Comparison of ENCODE assay signal across 8 mouse cellular contexts in genomic region chr12:86824860-86825583, GRCm38 (mm10). TPM values are rescaled to one million over a fixed set of nuclear protein-coding genes. Genes with fewer than 3 reads are reported as not detected.
A peak's percentile ranks its signal among the peaks of the same experiment; 100 is the strongest.
DNase-seq lines count a peak whose midpoint lies in the region; ATAC-seq and TF ChIP-seq lines count a peak whose summit lies in the region.

No protein-coding gene starts in this region.

- peak; percentile 64 for ATAC-seq in heart, embryonic 11.5 days (replicated peaks; ENCODE audit: insufficient number of reproducible peaks, low FRiP score, low TSS enrichment)
- ATAC-seq in kidney, embryonic 14.5 days (ENCODE audit: low FRiP score, low TSS enrichment) = peak; percentile 48
- peak; percentile 81 for ATAC-seq in liver, embryonic 14.5 days (ENCODE audit: insufficient read depth)
- peak; percentile 63 for ATAC-seq in stomach, embryonic 14.5 days (ENCODE audit: insufficient number of reproducible peaks, insufficient read depth, low FRiP score, low read depth)

- H3K4me1 ChIP-seq in embryonic fibroblast, embryonic 13.5 days (ENCODE audit: control insufficient read depth, insufficient read depth, low read length) = peaks cover 7% of the 10 kb centered on the region; the same call in 1 of the 2 replicates
- H3K4me1 ChIP-seq in heart, embryonic 11.5 days (ENCODE audit: control insufficient read depth, insufficient read depth, low read length) = peaks cover 51% of the 10 kb centered on the region
- peaks cover 34% of the 10 kb centered on the region for H3K4me1 ChIP-seq in kidney, embryonic 14.5 days (ENCODE audit: control insufficient read depth, insufficient read depth, low read length)
- H3K4me1 ChIP-seq in liver, embryonic 14.5 days (replicated peaks; ENCODE audit: control insufficient read depth in 2 of 2, insufficient read depth in 2 of 2, low read length in 1 of 2) = peaks cover 30 to 40% of the 10 kb centered on the region in 2 experiments
- peaks cover 27% of the 10 kb centered on the region for H3K4me1 ChIP-seq in stomach, embryonic 14.5 days (ENCODE audit: control insufficient read depth, insufficient read depth, low read length)

- H3K27ac ChIP-seq in embryonic fibroblast, embryonic 13.5 days (ENCODE audit: insufficient read depth, low read length) = peak overlapping the region; percentile 98
- H3K27ac ChIP-seq in heart, embryonic 11.5 days (ENCODE audit: low read depth, low read length) = peak overlapping the region; percentile 97
- peak overlapping the region; percentile 98 for H3K27ac ChIP-seq in kidney, embryonic 14.5 days (ENCODE audit: low read depth, low read length)
- H3K27ac ChIP-seq in liver, embryonic 14.5 days = peak overlapping the region; percentile 14
- H3K27ac ChIP-seq in stomach, embryonic 14.5 days (ENCODE audit: low read length) = peak overlapping the region; percentile 94

- peak overlapping the region; percentile 56 for H3K4me2 ChIP-seq in heart, embryonic 11.5 days
- H3K4me2 ChIP-seq in kidney, embryonic 14.5 days (replicated peaks; ENCODE audit: low read depth, low read length) = peak overlapping the region; percentile 42
- H3K4me2 ChIP-seq in liver, embryonic 14.5 days (ENCODE audit: low read depth) = peak overlapping the region; percentile 62
- H3K4me2 ChIP-seq in stomach, embryonic 14.5 days (replicated peaks; ENCODE audit: low read depth, low read length) = peak overlapping the region; percentile 38

- H3K27me3 ChIP-seq in heart, embryonic 11.5 days (ENCODE audit: control insufficient read depth, insufficient read depth, low read length) = no peaks in the 10 kb centered on the region
- H3K27me3 ChIP-seq in kidney, embryonic 14.5 days (ENCODE audit: control insufficient read depth, insufficient read depth, low read length) = no peaks in the 10 kb centered on the region
- no peaks in the 10 kb centered on the region for H3K27me3 ChIP-seq in liver, embryonic 14.5 days (ENCODE audit: control insufficient read depth, insufficient read depth, low read length)
- H3K27me3 ChIP-seq in stomach, embryonic 14.5 days (ENCODE audit: control insufficient read depth, insufficient read depth, low read length) = no peaks in the 10 kb centered on the region

- TF ChIP-seq EP300 in liver, embryonic 14.5 days (IDR thresholded peaks at IDR 0.05; ENCODE audit: low read depth) = 0 out of 2 replicates have a peak, but pooled peaks have one; percentile 7

- 9% methylated on average over 14 of the region's 14 CpGs for WGBS in heart, embryonic 11.5 days (ENCODE audit: insufficient replicate concordance)
- WGBS in kidney, embryonic 14.5 days = 6% methylated on average over 14 of the region's 14 CpGs
- 6% methylated on average over 14 of the region's 14 CpGs for WGBS in liver, embryonic 14.5 days (ENCODE audit: insufficient replicate concordance)
- WGBS in stomach, embryonic 14.5 days = 7% methylated on average over 14 of the region's 14 CpGs

- peak; percentile 62 for DNase-seq in A20 (ENCODE audit: low read depth, low spot score)
- peak; percentile 87 for DNase-seq in adrenal gland, postnatal 25 days
- peak; percentile 65 to 84 (median 69) for DNase-seq in liver, embryonic 14.5 days (ENCODE audit: low read depth in 3 of 3, low spot score in 3 of 3)
- DNase-seq in natural killer cell, adult 2 months (ENCODE audit: low spot score in 2 of 2) = peak; percentile 75 to 78

- no peak overlapping the region for H3K4me3 ChIP-seq in embryonic fibroblast, embryonic 13.5 days (ENCODE audit: insufficient read depth, low read length)
- no peak overlapping the region for H3K4me3 ChIP-seq in heart, embryonic 11.5 days (ENCODE audit: low read depth, low read length)
- H3K4me3 ChIP-seq in kidney, embryonic 14.5 days (ENCODE audit: low read length) = no peak overlapping the region
- H3K4me3 ChIP-seq in liver, embryonic 14.5 days (ENCODE audit: insufficient read depth in 1 of 2, low read depth in 2 of 2, low read length in 2 of 2) = no peak overlapping the region
- no peak overlapping the region for H3K4me3 ChIP-seq in stomach, embryonic 14.5 days (ENCODE audit: low read depth, low read length)

- no peaks in the 10 kb centered on the region for H3K36me3 ChIP-seq in heart, embryonic 11.5 days (ENCODE audit: control insufficient read depth, insufficient read depth, low read length)
- H3K36me3 ChIP-seq in kidney, embryonic 14.5 days (ENCODE audit: control insufficient read depth, insufficient read depth, low read length) = no peaks in the 10 kb centered on the region
- H3K36me3 ChIP-seq in liver, embryonic 14.5 days (replicated peaks; ENCODE audit: control insufficient read depth, insufficient read depth, low read depth) = no peaks in the 10 kb centered on the region
- no peaks in the 10 kb centered on the region for H3K36me3 ChIP-seq in stomach, embryonic 14.5 days (ENCODE audit: control insufficient read depth, insufficient read depth, low read length)

- TF ChIP-seq CTCF in embryonic fibroblast, embryonic 13.5 days (IDR thresholded peaks at IDR 0.05; ENCODE audit: borderline replicate concordance, insufficient read depth, low read length) = no peak
- no peak for TF ChIP-seq CTCF in liver, embryonic 14.5 days (IDR thresholded peaks at IDR 0.05; ENCODE audit: low read depth)

- H3K9me3 ChIP-seq in heart, embryonic 11.5 days (replicated peaks; ENCODE audit: control insufficient read depth, low read length) = no peaks in the 10 kb centered on the region
- H3K9me3 ChIP-seq in kidney, embryonic 14.5 days (ENCODE audit: control insufficient read depth, low read length) = no peaks in the 10 kb centered on the region
- no peaks in the 10 kb centered on the region for H3K9me3 ChIP-seq in liver, embryonic 14.5 days (ENCODE audit: control insufficient read depth, low read length)
- H3K9me3 ChIP-seq in stomach, embryonic 14.5 days (ENCODE audit: control insufficient read depth, low read depth, low read length) = no peaks in the 10 kb centered on the region

- no peak; the same call in 1 of the 2 replicates for TF ChIP-seq POLR2A in embryonic fibroblast, embryonic 13.5 days (IDR thresholded peaks at IDR 0.05; ENCODE audit: low read depth, low read length)

- peak overlapping the region; percentile 62 for H3K9ac ChIP-seq in heart, embryonic 11.5 days (ENCODE audit: low read depth, low read length)
- H3K9ac ChIP-seq in kidney, embryonic 14.5 days (ENCODE audit: low read depth, low read length) = peak overlapping the region; percentile 31; the same call in 1 of the 2 replicates
- no peak overlapping the region for H3K9ac ChIP-seq in liver, embryonic 14.5 days (replicated peaks)
- H3K9ac ChIP-seq in stomach, embryonic 14.5 days (replicated peaks; ENCODE audit: low read depth, low read length) = no peak overlapping the region

RNA-seq across cellular contexts. Expression of gene Irf2bpl, which starts 59.6 kb away (rescaled TPM):
- 65.4 and 74.6 TPM in 2 replicates for total RNA-seq in adrenal gland, postnatal 25 days (2021)
- 36.4 and 39.1 TPM in 2 replicates for polyA plus RNA-seq in embryonic fibroblast, embryonic 13.5 days (2011; ENCODE audit: insufficient read length, low read depth, missing spikeins)
- 18.9 and 26.9 TPM in 2 replicates for polyA plus RNA-seq in heart, embryonic 11.5 days (2014; fragmentation: Nextera tagmentation; extraction: Ambion mirVana)
- 25.8 and 34.8 TPM in 2 replicates for polyA plus RNA-seq in kidney, embryonic 14.5 days (2014; fragmentation: Nextera tagmentation; extraction: Ambion mirVana)
- 1.4 and 1.5 TPM in 2 replicates for polyA plus RNA-seq in liver, embryonic 14.5 days (2012; rRNA removed)
- 1.4 and 1.5 TPM in 2 replicates for polyA plus RNA-seq in liver, embryonic 14.5 days (2014; fragmentation: Nextera tagmentation; extraction: Ambion mirVana)
- polyA plus RNA-seq in stomach, embryonic 14.5 days (2014; fragmentation: Nextera tagmentation; extraction: Ambion mirVana) = 18.2 and 21.6 TPM in 2 replicates

Comparison
In these comparisons a context has a peak if more than half of its experiments do, and no peak if none do; other contexts are left out.
1. H3K27ac ChIP-seq: peak in every context shown above with its lines; median percentile 98 in embryonic fibroblast, embryonic 13.5 days; 98 in kidney, embryonic 14.5 days; 97 in heart, embryonic 11.5 days; 94 in stomach, embryonic 14.5 days; 14 in liver, embryonic 14.5 days.
2. H3K9ac ChIP-seq: peak in heart, embryonic 11.5 days (single experiment) and kidney, embryonic 14.5 days (single experiment); none in liver, embryonic 14.5 days (single experiment) and stomach, embryonic 14.5 days (single experiment).
3. Peak in every context shown above with its lines, with median percentiles within 50 percentile points of each other: DNase-seq, ATAC-seq and H3K4me2 ChIP-seq.